Mouse (Mus musculus) neural tube, embryonic 11.5 days (tissue): ENCODE results near the gene Gpr65. TPM values are rescaled to one million over a fixed set of nuclear protein-coding genes. Genes with fewer than 3 reads are reported as not detected.

Experiments used
- ATAC-seq: fragments of 200-750 bp; cut with Nextera tagmentation; 2 replicates; pipeline ENCODE4 v1.8.0; 2017; ENCODE audit warnings: moderate number of reproducible peaks, mild to moderate bottlenecking, moderate TSS enrichment, moderate library complexity; ENCODE audit not compliant: insufficient read depth, low FRiP score, low TSS enrichment
- DNase-seq: peaks from one replicate; pipeline ENCODE4 v3.0.0-alpha.2; 2015; ENCODE audit warnings: low spot score
- H3K27ac ChIP-seq: fragments of 300-500 bp; sonication (generic); 2 replicates; pipeline ENCODE4 v1.5.1; 2014; ENCODE audit warnings: low read depth, mild to moderate bottlenecking, low read length
- H3K27me3 ChIP-seq: fragments of 300-500 bp; sonication (generic); 2 replicates; pipeline ENCODE4 v1.6.1; 2014; ENCODE audit warnings: mild to moderate bottlenecking, low read length, mixed read lengths; ENCODE audit not compliant: control insufficient read depth, insufficient read depth
- H3K36me3 ChIP-seq: fragments of 300-500 bp; sonication (generic); 2 replicates; pipeline ENCODE4 v1.6.1; 2014; ENCODE audit warnings: mild to moderate bottlenecking, low read length, moderate library complexity, mixed read lengths; ENCODE audit not compliant: control insufficient read depth, insufficient read depth
- H3K4me1 ChIP-seq: fragments of 300-500 bp; sonication (generic); 2 replicates; pipeline ENCODE4 v1.6.1; 2014; ENCODE audit warnings: low read length, mixed read lengths; ENCODE audit not compliant: control insufficient read depth, insufficient read depth
- H3K4me2 ChIP-seq: fragments of 300-500 bp; sonication (generic); 2 replicates; pipeline ENCODE4 v1.6.1; 2014; ENCODE audit warnings: low read depth, mild to moderate bottlenecking, moderate library complexity
- H3K4me3 ChIP-seq: fragments of 300-500 bp; sonication (generic); 2 replicates; pipeline ENCODE4 v1.5.1; 2014; ENCODE audit warnings: low read depth, low read length
- H3K9ac ChIP-seq: fragments of 300-500 bp; sonication (generic); 2 replicates; pipeline ENCODE4 v1.6.1; 2014; ENCODE audit warnings: mild to moderate bottlenecking, low read length
- H3K9me3 ChIP-seq: fragments of 300-500 bp; sonication (generic); 2 replicates; pipeline ENCODE4 v1.6.1; 2016; ENCODE audit warnings: low read length; ENCODE audit not compliant: control insufficient read depth
- WGBS: fragments of 180-500 bp; shearing (Covaris S2); extraction: QIAGEN DNeasy Blood & Tissue Kit; methylation state at CpG from one replicate; pipeline ENCODE4 v1.1.7; 2014; 5-methylcytosine and 5-hydroxymethylcytosine counted together
- polyA plus RNA-seq: library from polyadenylated mRNA; unstranded; fragments of >200 nt; fragmentation: Nextera tagmentation; extraction: Ambion mirVana; gene quantifications from 2 replicates; pipeline ENCODE4 v1.2.1, GENCODE M21; 2014

Gene Gpr65
- polyA plus RNA-seq, 1 experiment from 2014 or later: 0.93 TPM

- Histone ChIP-seq H3K4me2 (no peak overlapping the region), H3K9me3 (no peaks in the 10 kb centered on the region), H3K9ac (no peak overlapping the region), H3K4me3 (no peak overlapping the region), H3K36me3 (no peaks in the 10 kb centered on the region), H3K4me1 (no peaks in the 10 kb centered on the region), H3K27me3 (no peaks in the 10 kb centered on the region), H3K27ac (no peak overlapping the region)
- ATAC-seq (no peak), DNase-seq (no peak)
- 83% methylated on average over 2 of the region's 2 CpGs for WGBS
Observed at GRCm38 (mm10) chr12:98252417-98252816, 16.0 kb upstream of the Gpr65 start.

- DNase-seq (no peak), ATAC-seq (no peak)
- Histone ChIP-seq H3K27ac (no peak overlapping the region), H3K9ac (no peak overlapping the region), H3K4me1 (no peaks in the 10 kb centered on the region), H3K36me3 (no peaks in the 10 kb centered on the region), H3K27me3 (no peaks in the 10 kb centered on the region), H3K4me2 (no peak overlapping the region), H3K4me3 (no peak overlapping the region), H3K9me3 (no peaks in the 10 kb centered on the region)
- 90% methylated on average over 13 of the region's 13 CpGs for WGBS
Observed at GRCm38 (mm10) chr12:98255373-98255995, 13.0 kb upstream of the Gpr65 start.

- peak overlapping the region; percentile 95 for H3K27ac ChIP-seq
- DNase-seq (no peak), ATAC-seq (no peak)
- H3K4me3 ChIP-seq: peak overlapping the region; percentile 73
- peak overlapping the region; percentile 95 for H3K9ac ChIP-seq
- peak overlapping the region; percentile 69 for H3K4me2 ChIP-seq
- no peaks in the 10 kb centered on the region for H3K36me3 ChIP-seq
- no peaks in the 10 kb centered on the region for H3K4me1 ChIP-seq
- WGBS: under 1% methylated on average over 8 of the region's 8 CpGs
- H3K27me3 ChIP-seq: no peaks in the 10 kb centered on the region
- no peaks in the 10 kb centered on the region for H3K9me3 ChIP-seq
Observed at GRCm38 (mm10) chr12:98258371-98258844, 10.0 kb upstream of the Gpr65 start.

DNA sequence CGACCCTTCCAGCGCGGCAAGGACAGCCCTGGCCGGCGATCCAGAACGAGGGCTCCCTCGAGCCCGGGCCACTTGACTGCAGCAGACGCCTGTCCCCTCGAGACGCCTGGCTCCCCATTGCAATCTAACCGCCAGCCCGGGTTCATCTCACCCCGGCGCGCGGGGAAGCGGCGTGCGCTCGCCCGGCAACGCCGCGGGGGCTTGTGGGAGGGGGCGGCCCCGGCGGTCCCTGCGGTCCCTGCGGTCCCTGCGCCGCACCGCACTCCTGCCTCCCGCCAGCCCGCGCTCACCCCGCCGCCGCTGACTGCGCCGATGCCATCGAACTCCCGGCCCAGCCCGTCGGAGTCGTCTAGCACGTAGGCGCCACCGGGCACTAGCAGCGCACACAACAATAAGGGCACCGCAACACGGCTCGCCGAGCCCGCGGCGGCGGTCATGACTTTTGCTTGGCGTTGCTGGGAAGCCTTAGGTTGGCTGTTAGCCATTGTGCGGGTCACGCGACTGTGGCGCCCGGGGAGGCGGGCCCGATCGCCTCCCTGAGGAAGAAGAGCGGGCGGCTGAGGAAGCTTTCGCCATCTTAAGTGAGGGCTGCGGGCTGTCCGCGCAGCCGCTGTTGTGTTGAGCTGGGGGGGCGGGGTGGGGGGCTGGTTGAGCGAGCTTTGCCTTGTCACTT lies 9.5 kb upstream of the Gpr65 start, which contains the start of gene Galc:
TSS of gene Galc (minus strand) at position 615 of the 673 bp plus-strand sequence.
- peak; percentile 91 for DNase-seq
- Histone ChIP-seq H3K27me3 (no peaks in the 10 kb centered on the region), H3K27ac (peak within 1 kb of the TSS; percentile 95), H3K9ac (peak within 1 kb of the TSS; percentile 95), H3K9me3 (no peaks in the 10 kb centered on the region), H3K4me1 (no peaks in the 10 kb centered on the region), H3K4me3 (peak within 1 kb of the TSS; percentile 73), H3K36me3 (no peaks in the 10 kb centered on the region), H3K4me2 (peak within 1 kb of the TSS; percentile 69)
- under 1% methylated on average over 71 of the region's 76 CpGs for WGBS
- ATAC-seq: peak; percentile 91

GRCm38 (mm10) chr12:98259518-98259852 lies 8.9 kb upstream of the Gpr65 start:
- Histone ChIP-seq H3K9ac (peak overlapping the region; percentile 95), H3K4me1 (no peaks in the 10 kb centered on the region), H3K36me3 (no peaks in the 10 kb centered on the region), H3K4me2 (peak overlapping the region; percentile 69), H3K9me3 (no peaks in the 10 kb centered on the region), H3K27me3 (no peaks in the 10 kb centered on the region), H3K4me3 (peak overlapping the region; percentile 73), H3K27ac (peak overlapping the region; percentile 95)
- DNase-seq: no peak
- 6% methylated on average over 12 of the region's 12 CpGs for WGBS
- ATAC-seq: no peak

- no peaks in the 10 kb centered on the region for H3K36me3 ChIP-seq
Observed at GRCm38 (mm10) chr12:98265697-98266096, 2.7 kb upstream of the Gpr65 start.

GRCm38 (mm10) chr12:98269791-98270745 lies 1.6 kb downstream of the Gpr65 start:
- Histone ChIP-seq H3K4me3 (no peak overlapping the region), H3K27ac (no peak overlapping the region), H3K9ac (no peak overlapping the region), H3K27me3 (no peaks in the 10 kb centered on the region), H3K36me3 (no peaks in the 10 kb centered on the region), H3K4me1 (no peaks in the 10 kb centered on the region), H3K9me3 (no peaks in the 10 kb centered on the region), H3K4me2 (no peak overlapping the region)
- 78% methylated on average over 17 of the region's 17 CpGs for WGBS
- ATAC-seq (no peak), DNase-seq (no peak)

More at GRCm38 (mm10) chr12:98265697-98266096, 2.7 kb upstream of the Gpr65 start:
- Histone ChIP-seq H3K9me3 (no peaks in the 10 kb centered on the region), H3K4me1 (no peaks in the 10 kb centered on the region), H3K9ac (no peak overlapping the region), H3K4me2 (no peak overlapping the region), H3K4me3 (no peak overlapping the region), H3K27ac (no peak overlapping the region), H3K27me3 (no peaks in the 10 kb centered on the region)
- ATAC-seq (no peak), DNase-seq (no peak)
- WGBS: 92% methylated on average over 9 of the region's 9 CpGs

DNA sequence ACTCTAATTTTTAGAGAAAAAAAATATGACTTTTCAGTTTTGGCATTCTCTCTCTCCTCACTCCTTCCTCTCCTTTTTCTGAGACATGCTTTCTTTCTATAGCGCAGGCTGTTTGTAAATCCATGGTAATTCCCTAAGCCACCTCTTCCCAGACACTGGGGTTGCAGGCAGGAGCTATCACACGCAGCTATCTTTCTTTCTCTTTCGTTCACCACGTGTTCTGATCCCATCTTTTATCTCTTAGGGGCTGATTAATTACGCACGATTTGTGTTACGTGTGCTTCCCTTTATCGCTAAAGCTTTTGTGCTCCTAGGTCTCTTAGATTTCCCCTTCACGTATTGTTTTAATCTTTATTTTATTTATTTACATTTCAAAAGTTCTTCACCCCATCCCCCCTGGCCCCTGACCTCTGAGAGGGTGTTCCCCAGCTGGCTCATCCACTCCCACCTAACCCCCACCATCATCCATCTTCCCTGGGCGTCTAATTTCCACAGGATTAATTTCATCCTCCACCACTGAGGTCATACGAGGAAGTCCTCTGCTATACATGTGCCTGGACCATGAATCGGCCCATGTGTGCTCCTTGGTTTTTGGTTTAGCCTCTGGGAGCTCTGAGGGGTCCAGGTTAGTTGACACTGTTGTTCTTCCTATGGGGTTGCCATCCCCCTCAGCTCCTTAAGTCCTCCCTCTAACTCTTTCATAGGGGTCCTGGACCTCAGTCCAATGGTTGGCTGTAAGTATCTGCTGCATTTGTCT lies 2.6 kb downstream of the Gpr65 start:
- ATAC-seq: no peak

More for the DNA sequence above, 2.6 kb downstream of the Gpr65 start:
- no peak for DNase-seq
- Histone ChIP-seq H3K9me3 (no peaks in the 10 kb centered on the region), H3K4me1 (no peaks in the 10 kb centered on the region), H3K27ac (no peak overlapping the region), H3K4me3 (no peak overlapping the region), H3K36me3 (no peaks in the 10 kb centered on the region), H3K4me2 (no peak overlapping the region), H3K9ac (no peak overlapping the region), H3K27me3 (no peaks in the 10 kb centered on the region)
- WGBS: 58% methylated on average over 12 of the region's 12 CpGs
